Mouse (Mus musculus): ENCODE results near the gene Pomgnt2.

DNA sequence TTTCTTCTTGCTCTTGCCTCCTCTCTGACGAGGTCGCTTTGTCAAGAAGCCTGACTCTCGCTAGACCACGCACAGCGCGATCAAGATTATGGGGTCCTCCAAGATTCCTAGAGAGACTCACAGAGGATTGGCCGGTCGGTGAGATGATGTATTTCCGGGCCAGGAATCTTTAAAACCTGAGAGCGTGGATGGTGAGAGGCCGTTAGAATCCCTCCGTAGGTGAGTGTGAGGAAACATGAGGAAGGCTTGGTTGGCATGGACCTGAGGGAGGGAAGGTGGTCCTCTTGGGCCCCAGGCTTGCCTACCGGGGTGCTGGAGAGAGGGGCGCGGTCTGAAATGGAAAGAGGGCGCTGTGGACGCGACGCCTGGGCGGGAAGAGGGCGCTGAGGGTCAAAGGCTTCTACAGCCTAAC is 59.0 kb downstream of the Pomgnt2 start:
- TF ChIP-seq EP300 (IDR thresholded peaks at IDR 0.05; ENCODE audit: insufficient read depth, low read depth, low read length) (no peak), CTCF (IDR thresholded peaks at IDR 0.05; ENCODE audit: low read depth, low read length) (no peak), POLR2A (IDR thresholded peaks at IDR 0.05; ENCODE audit: insufficient read depth, low read length) (no peak)
